Mouse (Mus musculus) gastrocnemius, adult 8-10 months (tissue): ENCODE results near the gene Sstr3. TPM values are rescaled to one million over a fixed set of nuclear protein-coding genes. Genes with fewer than 3 reads are reported as not detected.

Experiments
- DNase-seq, 2 experiments: peaks; one replicate each; pipeline ENCODE4 v3.0.0; 2022; ENCODE audit warnings: low spot score in 2 of 2
- total RNA-seq, 4 experiments: library from RNA; stranded (reverse); gene quantifications; 2 replicates each; pipeline ENCODE4 v1.2.4; 2022

The Sstr3 gene
- total RNA-seq, 4 experiments from 2014 or later: not detected

DNA sequence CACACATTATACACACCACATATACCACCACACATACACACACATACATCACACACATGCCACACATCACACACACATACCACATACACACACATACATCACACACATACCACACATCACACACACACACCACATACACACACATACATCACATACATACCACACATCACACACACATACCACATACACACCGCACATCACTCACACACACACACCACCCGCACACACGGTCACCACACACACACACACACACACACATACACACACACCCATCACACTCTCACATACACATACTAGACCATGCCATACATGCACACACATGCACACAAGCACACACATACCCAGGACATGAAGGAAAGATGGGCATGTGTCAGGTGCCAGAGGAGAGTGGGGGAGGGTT, 18.9 kb upstream of the Sstr3 start:
- DNase-seq: no peak

DNA sequence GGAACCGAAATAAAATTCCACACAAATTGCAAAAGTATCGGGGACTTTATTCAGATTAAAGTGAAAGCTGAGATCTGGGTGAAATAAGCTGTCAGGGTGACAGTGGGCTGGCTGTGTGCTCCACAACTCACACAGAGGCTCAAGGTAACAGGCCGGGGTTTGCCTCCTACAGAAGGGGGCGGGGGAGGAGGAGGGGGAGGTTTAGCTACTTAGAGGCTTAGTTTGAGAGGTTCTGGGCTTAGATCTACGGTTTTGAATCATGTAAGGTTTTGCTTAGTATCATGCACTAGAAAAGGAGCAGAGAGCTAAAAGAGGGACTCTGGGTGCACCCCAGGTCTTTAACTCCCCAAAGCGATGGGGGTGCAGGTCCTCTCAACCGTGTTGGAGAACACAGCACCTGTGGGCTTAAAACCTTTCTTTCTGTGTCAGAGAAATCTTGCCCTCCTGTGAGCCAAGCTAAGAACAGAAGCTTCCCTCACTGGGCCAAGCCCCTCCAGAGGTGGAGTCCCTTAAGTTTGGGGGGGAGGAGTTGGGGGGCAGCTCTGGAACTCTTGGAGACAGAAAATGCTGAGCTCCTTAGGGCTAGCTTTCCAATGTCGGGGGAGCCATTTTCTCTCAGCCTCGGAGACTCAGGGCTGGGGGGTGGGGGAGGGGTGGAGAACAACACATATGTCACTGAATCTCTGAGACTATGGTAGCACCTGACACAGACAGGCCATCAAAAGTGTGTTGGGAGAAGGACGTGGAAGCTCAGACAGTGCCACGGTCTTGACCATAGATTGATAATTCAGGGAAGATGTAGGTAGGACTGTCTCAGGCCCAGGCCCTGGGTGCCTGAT, 14.9 kb upstream of the Sstr3 start:
- DNase-seq: no peak

DNA sequence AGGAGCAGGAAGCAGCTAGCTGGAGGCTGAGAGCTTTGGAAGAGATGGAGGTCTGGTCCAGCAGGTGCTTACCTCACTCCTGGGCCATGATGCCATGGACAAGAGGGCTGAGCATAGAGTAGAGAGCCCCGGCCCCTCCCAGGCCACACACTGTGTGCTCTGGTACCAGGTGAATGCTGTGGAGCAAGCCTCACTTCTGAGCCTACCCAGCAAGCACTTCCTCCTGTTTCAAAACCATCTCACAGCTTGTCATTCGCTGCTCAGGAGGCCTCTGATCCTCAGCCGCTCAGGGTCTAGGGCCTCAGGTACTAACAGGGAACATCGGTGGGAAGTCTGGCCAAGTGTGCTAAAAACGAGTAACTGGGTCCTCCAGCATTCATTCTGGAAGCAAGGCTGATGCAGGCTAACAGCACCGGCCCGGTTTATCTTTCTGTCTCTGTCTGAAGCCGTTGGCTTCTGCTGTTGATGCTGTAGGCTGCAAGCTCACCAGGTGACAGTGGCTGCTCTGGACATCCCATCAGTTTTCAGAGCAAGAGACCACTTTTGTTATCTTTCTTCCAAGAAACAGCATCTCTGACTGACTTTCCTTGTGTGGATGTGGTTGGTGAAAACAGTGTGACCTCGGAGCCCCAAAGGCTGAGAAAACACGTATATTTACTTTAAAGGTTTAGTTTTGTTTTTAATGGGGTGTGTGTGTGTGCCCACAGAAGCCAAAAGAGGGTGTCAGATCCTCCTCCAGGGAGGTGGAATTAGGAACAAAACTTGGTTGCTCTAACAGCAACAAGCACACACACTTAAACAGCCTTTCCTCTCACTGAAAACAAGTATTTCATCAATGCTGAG, 13.4 kb upstream of the Sstr3 start:
- no peak for DNase-seq

DNA sequence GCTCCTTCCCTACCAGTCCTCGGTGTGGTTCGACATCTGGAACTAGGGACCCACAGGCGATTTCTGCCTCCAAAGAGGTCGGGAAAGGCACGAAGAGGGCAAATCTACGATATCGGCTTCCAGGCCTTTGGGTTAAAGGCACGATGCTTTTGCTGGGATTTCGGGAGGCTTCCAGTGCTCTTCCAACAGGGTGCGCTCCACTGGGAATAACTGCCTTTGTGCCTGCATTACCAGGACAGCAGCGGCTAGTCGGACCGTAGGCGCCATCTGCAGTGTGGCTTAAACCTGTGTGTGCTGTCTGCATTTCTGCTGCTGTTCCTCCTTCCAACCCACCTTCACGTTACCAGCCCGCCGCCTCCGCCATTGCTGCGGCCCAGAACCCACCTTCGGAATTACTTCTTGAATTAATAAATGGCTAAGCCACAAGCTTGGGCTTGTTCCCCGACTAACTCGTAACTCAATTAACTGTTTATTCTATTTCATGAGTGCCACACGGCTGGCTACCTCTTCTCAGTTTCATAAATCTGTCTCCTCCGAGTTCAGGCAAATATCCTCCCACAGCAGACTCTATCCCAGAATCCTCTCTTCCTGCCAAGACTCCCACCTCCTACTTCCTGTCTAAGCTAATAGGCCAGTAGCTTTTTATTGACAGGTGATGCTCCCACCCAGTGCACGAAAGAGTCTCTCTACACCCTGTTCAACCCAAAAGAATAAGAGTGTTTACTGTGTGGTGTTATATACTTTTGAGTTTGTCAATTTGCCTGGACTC, 10.2 kb upstream of the Sstr3 start:
- DNase-seq: no peak

DNA sequence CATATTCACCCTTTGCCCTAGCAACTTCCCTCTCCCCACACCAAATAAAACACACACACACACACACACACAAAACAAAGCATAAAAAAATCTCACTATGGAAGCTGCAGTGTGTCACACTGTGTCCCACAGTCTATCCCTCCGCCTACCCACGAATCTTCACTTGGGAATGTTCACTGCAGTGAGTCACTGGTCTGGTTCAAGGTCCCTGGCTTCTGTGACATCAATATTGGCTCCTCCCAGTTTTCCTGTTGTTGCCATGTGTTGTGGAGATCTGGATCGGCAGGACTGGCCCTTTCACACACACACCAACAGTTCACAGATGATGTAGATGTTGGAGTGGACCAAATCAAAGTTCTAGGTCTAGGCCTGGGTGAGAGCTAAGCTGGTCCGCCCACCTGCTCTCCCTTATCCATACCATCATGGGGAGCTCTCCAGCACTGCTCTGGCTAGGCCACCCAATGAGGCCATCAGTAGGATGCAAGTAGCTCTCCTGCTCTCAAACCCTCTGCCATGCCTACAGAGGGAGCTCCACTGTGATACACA, 4.8 kb upstream of the Sstr3 start:
- no peak for DNase-seq

DNA sequence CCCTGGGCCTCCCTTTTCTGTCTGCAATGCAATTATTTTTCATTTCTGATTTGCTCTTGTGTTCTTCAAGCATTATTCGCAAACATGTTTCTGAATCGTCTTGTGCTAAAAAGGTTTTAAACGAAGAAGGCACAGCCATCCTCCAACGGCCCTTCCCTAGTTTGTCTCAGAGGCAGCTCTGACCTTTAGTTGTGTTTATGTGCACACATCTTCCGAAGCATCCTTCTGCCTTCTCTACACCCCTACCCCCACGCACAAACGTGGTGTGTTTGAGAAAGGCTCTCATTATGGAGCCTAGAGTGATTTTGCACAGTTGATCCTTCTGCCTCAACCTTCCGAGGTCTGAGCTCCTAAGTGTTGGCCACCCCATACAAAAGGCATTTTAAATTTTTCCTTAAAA, 4.2 kb upstream of the Sstr3 start:
- no peak for DNase-seq

DNA sequence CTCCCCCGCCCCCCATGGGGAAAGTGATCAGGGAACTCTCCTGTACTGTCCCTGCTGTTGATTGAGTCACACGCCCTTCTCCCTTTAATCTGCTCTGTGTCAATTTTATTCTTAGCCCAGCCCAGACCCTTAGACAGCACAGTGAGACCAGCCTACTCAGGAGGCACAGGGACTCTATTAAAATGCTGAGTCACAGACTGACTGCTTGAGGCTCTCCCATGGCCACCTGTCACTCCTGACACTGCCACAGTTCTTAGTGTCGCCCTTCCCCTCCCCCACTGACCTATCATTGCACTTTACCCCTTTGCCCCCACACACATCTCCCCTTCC, 3.8 kb upstream of the Sstr3 start:
- no peak for DNase-seq

- DNase-seq: peak; percentile 46 to 55
Observed at GRCm38 (mm10) chr15:78547415-78548335, 3.2 kb upstream of the Sstr3 start.

DNA sequence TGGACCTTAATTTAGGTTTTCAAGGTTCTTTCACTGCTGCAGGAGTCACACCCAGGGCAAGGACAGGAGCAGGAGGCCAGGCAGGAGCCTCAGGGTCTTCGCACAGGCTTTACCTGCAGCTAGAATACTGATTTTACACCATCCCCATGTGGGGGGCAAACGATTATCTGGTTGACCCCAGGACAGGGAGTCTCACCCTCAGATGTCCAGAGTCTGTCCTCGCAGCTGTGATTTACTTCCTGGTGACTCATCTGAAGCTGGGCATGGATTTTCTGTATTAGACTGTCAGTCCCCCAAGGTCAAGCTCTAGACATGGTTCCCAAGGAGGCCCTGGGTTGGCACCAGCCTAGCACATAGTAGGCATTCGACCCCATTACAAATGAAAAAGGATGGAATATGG, 1.6 kb upstream of the Sstr3 start:
- DNase-seq: no peak

DNA sequence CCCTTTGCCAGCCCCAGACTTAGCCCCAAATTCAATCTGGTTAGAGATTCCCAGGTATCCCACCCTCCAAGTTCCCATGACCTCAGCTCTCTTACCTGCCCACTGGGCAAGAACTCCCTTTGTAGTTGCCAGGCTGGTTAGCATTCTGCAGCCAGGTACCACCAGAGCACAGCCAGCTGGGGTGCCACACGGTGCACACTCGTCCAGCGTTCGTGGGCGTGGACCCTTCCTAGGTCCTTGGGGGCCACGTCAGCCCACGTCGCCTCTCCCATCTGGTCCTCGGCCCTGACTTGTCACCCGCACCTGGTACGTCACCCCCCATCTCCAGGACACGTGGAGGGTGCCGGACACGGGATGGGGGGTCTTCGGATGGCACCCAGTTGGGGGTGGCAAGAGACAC, 444 bp downstream of the Sstr3 start:
- no peak for DNase-seq

- DNase-seq: no peak
Observed at GRCm38 (mm10) chr15:78542767-78543303, 1.6 kb downstream of the Sstr3 start.

DNA sequence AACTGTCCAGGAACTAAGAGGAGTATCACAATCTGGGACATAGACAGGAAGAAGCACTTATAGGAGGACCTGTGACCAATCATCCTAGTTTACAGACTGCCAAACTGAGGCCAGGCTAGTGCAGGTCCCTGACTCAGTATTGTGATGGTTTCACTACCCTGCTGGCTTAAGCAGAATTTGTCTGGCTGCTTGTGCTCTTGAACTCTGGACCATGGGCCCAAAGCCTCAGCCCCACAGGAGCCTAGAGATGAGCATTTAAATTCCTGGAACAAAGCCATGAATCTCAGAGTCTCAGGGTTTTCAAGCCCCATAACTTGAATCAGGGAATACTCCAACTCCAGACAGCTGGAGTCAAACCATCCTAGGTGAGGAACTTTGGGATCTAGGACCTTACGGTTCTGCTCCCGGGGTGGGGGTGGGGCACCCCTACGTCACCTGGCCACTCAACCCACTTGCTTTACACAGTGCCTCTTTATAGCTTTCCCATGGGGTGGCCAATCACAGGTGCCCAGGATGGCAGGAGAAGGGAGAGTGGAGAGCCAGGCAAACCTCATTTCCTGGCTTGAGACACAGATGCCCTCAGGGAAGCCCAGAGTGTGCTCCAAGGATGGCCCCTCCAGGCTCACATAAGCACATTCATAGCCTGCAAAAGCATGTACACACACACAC, 2.3 kb downstream of the Sstr3 start:
- DNase-seq: no peak

DNA sequence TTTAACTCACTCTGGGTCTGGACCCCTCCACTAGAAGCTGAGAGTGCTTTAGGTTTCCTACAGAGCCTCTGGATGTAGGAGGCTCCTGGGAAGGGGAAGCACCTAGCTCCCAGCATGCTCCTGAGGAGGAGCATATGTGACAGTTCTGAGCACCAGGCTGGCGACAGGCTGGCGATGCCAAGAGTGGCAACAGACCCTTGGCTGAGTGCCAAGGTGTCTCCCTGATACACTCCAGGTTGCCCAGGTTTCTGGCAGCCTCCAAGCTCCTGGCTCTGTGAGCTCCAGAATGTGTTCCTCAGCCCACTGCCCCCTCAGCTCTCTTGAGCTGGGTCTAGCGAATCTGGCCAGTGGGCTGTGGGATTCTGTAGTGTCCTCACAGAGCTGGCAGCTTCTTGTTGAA, 2.9 kb downstream of the Sstr3 start:
- DNase-seq: no peak

DNA sequence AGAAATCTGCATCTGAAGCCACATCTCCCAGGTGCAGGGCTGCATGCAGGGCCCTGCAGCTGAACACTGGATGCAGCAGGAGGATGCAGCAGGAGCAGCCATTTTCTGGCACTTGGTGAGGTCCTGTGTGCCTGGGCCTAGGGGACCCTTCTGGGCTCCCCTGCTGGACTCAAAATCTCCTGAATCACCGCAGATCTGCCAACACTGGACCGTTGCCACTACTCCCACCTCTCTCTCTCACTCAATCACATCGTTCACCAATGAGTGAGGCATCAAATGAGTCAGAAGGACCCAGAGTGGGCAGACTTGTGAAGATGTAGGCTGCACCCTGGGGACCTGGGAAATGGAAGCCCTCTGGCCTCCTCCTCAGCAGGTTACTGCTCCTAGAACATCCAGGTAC, 3.4 kb downstream of the Sstr3 start:
- DNase-seq: no peak

- no peak for DNase-seq
Observed at GRCm38 (mm10) chr15:78535723-78536421, 8.6 kb downstream of the Sstr3 start.

DNA sequence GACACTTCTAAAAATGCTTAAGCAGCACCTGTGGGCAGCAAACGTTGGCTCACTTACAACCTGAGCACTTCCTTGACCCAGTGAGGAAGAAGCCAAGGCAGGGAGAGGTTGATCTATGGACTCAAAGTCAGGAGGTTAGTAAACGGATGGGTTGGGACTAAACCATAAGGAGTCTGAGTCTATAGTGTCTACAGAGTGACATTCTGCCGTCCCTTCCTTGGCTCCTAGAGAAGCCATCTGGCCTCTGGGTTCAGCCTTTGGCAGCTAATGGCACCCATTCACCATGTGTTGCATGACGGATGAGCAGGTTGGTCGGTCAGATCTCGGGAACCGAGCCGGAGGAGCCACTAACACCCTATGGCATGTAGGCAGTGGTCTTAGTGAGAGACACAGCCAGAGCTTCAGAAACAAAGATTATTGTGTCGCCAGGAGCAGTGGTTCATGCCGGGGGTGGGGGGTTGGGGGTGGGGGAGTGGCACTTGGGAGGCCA, 11.1 kb downstream of the Sstr3 start:
- DNase-seq: no peak

DNA sequence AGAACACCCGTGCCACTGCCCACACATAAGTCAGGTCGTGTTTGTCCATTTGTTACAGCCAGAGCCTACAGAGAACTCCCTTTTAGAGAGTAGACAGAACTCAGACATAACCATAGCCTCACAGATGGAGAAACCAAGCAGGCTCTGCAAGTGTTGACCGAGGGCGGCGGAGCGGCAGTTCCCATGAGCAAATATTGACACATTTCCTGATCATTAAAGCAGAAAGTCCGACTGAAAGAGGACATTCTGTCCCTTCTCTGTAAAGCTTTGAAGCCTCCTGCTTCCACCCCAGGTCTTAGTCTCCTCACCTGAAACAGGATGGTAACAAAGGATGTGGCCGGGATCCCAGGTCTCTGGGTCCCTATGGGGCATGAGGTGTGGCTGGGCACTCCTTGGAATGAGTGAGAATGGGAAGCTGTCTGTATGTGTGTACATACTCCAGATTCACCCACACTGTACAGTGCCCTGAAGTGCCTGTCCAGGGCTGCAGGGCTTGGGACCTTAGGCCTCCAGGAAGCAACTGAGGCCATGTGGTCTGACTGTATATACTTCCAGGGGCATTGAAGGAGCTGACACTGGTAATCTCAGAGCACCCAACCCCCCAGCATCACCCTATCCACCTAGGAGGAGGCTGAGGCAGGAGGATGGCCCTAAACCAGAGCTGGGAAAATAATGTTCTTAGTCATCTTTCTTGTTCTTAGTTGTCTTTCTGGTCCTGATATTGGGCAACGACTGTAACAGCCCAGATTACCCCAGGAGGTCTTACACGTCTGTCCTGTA, 11.7 kb downstream of the Sstr3 start:
- DNase-seq: no peak

DNA sequence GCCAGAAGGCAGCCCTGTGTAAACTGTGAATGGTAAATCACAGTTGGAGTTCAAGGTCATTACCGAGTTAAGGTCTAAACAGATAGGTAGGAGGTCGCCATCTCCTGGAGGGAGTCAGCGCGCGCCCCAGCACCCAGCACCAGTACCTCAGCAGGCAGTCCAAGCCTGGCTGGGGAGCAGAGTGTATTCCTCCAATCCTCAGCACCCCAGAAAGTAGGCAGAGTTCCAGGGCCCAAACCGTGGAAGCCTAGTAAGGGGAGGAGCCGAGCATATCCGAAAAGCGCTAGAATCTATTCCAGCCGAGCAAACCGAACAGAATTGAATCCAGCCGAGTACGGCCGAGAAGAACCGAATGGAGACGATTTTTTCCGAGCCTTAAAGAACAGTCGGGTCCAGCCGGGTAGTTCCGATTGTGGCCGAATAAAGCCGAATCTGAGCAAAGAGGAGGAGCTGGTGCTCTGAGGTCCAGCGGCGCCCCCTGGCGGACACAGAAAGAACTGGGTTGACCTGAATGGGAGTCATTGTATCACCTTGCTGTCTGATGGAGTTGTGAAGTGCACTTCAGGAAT, 12.5 kb downstream of the Sstr3 start:
- DNase-seq: peak; percentile 97
